Mouse (Mus musculus): ENCODE data around the gene Gss. TPM values are rescaled to one million over a fixed set of nuclear protein-coding genes. Genes with fewer than 3 reads are reported as not detected.

Gss gene
- total RNA-seq (2023; ENCODE audit: inconsistent age): 8.4 to 13.3 TPM (median 11.0 TPM) in 4 replicates

GRCm38 (mm10) chr2:155592137-155592853 is at the start of gene Gss:
Gene Gss, minus strand, starts transcription at chr2:155592810.

GRCm38 (mm10) chr2:155610978-155611377 is 18.4 kb upstream of the Gss start, which contains the start of gene Myh7b:
Gene Myh7b, plus strand, starts transcription at chr2:155611212.

GRCm38 (mm10) chr2:155517455-155518423 is 74.9 kb downstream of the Gss start, which contains the start of the genes Acss2 and Ggt7:
Gene Acss2, plus strand, starts transcription at chr2:155517948.
Gene Ggt7, minus strand, starts transcription at chr2:155518237.

Other genes starting within 250 kb of the Gss start
- gene Pigu, start 235.4 kb downstream of the Gss start, total RNA-seq (2023; ENCODE audit: inconsistent age): 20.3 to 28.3 TPM (median 25.0 TPM) in 4 replicates
- gene Trp53inp2, start 211.8 kb downstream of the Gss start, total RNA-seq (2023; ENCODE audit: inconsistent age): 362 to 414 TPM (median 403 TPM) in 4 replicates
- 57.2 to 64.8 TPM (median 61.7 TPM) in 4 replicates for gene Ncoa6, start 118.9 kb downstream of the Gss start, total RNA-seq (2023; ENCODE audit: inconsistent age)
- 2.5 to 4.5 TPM (median 3.1 TPM) in 4 replicates for gene Acss2, start 74.9 kb downstream of the Gss start, total RNA-seq (2023; ENCODE audit: inconsistent age)
- 0.45 to 1.1 TPM in 2 of 4 replicates, not detected in the others for gene Ggt7, start 74.6 kb downstream of the Gss start, total RNA-seq (2023; ENCODE audit: inconsistent age)
- not detected in 4 replicates for gene Myh7b, start 18.4 kb upstream of the Gss start, total RNA-seq (2023; ENCODE audit: inconsistent age)
- 151 to 173 TPM (median 162 TPM) in 4 replicates for gene Trpc4ap, start 99.6 kb upstream of the Gss start, total RNA-seq (2023; ENCODE audit: inconsistent age)
- 34.6 to 41.1 TPM (median 37.6 TPM) in 4 replicates for gene Edem2, start 136.7 kb upstream of the Gss start, total RNA-seq (2023; ENCODE audit: inconsistent age)
- gene Gm17581, start 143.1 kb upstream of the Gss start, total RNA-seq (2023; ENCODE audit: inconsistent age): not detected in 4 replicates
- gene Procr, start 158.3 kb upstream of the Gss start, total RNA-seq (2023; ENCODE audit: inconsistent age): not detected in 4 replicates
- not detected in 4 replicates for gene Mmp24, start 182.5 kb upstream of the Gss start, total RNA-seq (2023; ENCODE audit: inconsistent age)
- 23.6 to 27.8 TPM (median 24.7 TPM) in 4 replicates for gene BC029722, start 226.6 kb upstream of the Gss start, total RNA-seq (2023; ENCODE audit: inconsistent age)
- gene Eif6, start 234.1 kb upstream of the Gss start, total RNA-seq (2023; ENCODE audit: inconsistent age): 87.8 to 99.3 TPM (median 93.3 TPM) in 4 replicates
- gene Fam83c, start 242.0 kb upstream of the Gss start, total RNA-seq (2023; ENCODE audit: inconsistent age): 0.15 to 0.33 TPM (median 0.26 TPM) in 3 of 4 replicates, not detected in the other